Mouse (Mus musculus): ENCODE data around the gene Apba2. TPM values are rescaled to one million over a fixed set of nuclear protein-coding genes. Genes with fewer than 3 reads are reported as not detected.

Apba2 gene
- polyA plus RNA-seq, 1 experiment from 2014 or later: 67.6 TPM

GRCm38 (mm10) chr7:64503641-64504040 lies 2.1 kb downstream of the Apba2 start:
- H3K4me3 ChIP-seq (ENCODE audit: low read depth, low read length): 0 out of 2 replicates have a peak overlapping the region, but pooled peaks have one; percentile 79
- H3K27ac ChIP-seq (ENCODE audit: low read depth, low read length): no peak overlapping the region
- 84% methylated on average over 6 of the region's 6 CpGs for WGBS
- H3K4me1 ChIP-seq (replicated peaks; ENCODE audit: control insufficient read depth, insufficient read depth, low read length): peaks cover 3% of the 10 kb centered on the region; the same call in 1 of the 2 replicates
- no peak for DNase-seq (ENCODE audit: low spot score)
- no peaks in the 10 kb centered on the region for H3K9me3 ChIP-seq (ENCODE audit: control insufficient read depth, low read length)
- no peak overlapping the region for H3K9ac ChIP-seq (ENCODE audit: low read length)
- H3K27me3 ChIP-seq (ENCODE audit: control insufficient read depth, insufficient read depth, low read length): peaks cover 5% of the 10 kb centered on the region
- ATAC-seq (replicated peaks; ENCODE audit: low FRiP score): no peak
- H3K4me2 ChIP-seq (ENCODE audit: low read depth, low read length, severe bottlenecking): peak overlapping the region; percentile 83; the same call in 1 of the 2 replicates
- H3K36me3 ChIP-seq (ENCODE audit: control insufficient read depth, insufficient read depth, low read length): no peaks in the 10 kb centered on the region

DNA sequence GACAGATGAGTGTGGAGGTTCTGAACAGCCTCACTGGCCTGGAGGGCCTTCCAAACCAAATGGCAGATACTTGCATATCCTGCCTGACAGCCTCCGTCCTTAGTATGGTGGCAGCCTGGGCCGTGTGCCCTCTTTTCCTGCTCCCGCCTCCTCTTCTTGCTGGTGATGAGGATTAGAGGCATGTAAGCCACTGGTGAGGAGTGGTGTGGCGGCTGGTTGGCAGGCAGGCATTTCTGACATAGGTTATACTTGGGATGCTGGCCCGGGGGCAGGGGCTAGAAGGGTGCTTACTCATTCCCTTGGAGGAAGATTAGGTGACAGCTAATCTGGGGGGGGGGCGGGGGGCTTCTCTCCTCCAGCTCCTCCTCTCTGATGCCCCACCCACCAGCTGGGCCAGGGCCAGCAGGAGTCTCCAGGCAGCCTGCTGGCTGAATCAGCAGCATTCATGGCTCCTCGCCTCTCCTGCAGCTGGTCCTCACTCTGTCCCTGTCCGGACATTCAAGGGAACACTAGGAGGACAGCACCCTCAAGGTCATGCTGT lies 3.3 kb downstream of the Apba2 start:
- no peak overlapping the region for H3K9ac ChIP-seq (ENCODE audit: low read length)
- H3K9me3 ChIP-seq (ENCODE audit: control insufficient read depth, low read length): no peaks in the 10 kb centered on the region
- 28% methylated on average over 8 of the region's 8 CpGs for WGBS

DNA sequence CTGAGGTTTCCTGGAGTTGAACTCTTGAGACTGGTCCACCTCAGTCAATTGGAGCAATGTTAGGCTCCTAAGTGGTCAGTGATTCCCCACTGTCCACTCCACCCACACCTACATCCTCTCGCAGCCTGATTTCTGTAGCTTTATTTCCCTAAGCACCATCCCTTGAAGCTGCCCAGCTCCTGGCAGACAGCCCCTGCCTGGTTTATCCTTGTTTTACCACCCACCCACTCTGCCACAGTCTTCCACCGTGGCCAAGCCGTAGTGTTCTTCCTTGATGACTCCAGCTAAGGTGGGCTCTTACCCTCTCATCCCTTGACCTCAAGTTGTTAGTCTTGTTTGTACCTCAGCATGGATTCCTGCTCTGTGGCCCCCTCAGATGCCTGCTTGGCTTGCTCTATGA lies 4.1 kb downstream of the Apba2 start:
- DNase-seq (ENCODE audit: low spot score): no peak
- Histone ChIP-seq H3K27ac (ENCODE audit: low read depth, low read length) (no peak overlapping the region), H3K4me2 (ENCODE audit: low read depth, low read length, severe bottlenecking) (no peak overlapping the region), H3K4me1 (replicated peaks; ENCODE audit: control insufficient read depth, insufficient read depth, low read length) (peaks cover 3% of the 10 kb centered on the region; the same call in 1 of the 2 replicates), H3K27me3 (ENCODE audit: control insufficient read depth, insufficient read depth, low read length) (peaks cover 5% of the 10 kb centered on the region), H3K4me3 (ENCODE audit: low read depth, low read length) (no peak overlapping the region), H3K9me3 (ENCODE audit: control insufficient read depth, low read length) (no peaks in the 10 kb centered on the region), H3K36me3 (ENCODE audit: control insufficient read depth, insufficient read depth, low read length) (no peaks in the 10 kb centered on the region), H3K9ac (ENCODE audit: low read length) (no peak overlapping the region)
- WGBS: 91% methylated on average over 3 of the region's 3 CpGs
- ATAC-seq (replicated peaks; ENCODE audit: low FRiP score): no peak

More for the DNA sequence above, 3.3 kb downstream of the Apba2 start:
- H3K4me2 ChIP-seq (ENCODE audit: low read depth, low read length, severe bottlenecking): no peak overlapping the region
- DNase-seq (ENCODE audit: low spot score) (peak; percentile 56), ATAC-seq (replicated peaks; ENCODE audit: low FRiP score) (no peak)
- H3K4me3 ChIP-seq (ENCODE audit: low read depth, low read length): no peak overlapping the region
- H3K36me3 ChIP-seq (ENCODE audit: control insufficient read depth, insufficient read depth, low read length): no peaks in the 10 kb centered on the region
- H3K27ac ChIP-seq (ENCODE audit: low read depth, low read length): no peak overlapping the region
- peaks cover 3% of the 10 kb centered on the region; the same call in 1 of the 2 replicates for H3K4me1 ChIP-seq (replicated peaks; ENCODE audit: control insufficient read depth, insufficient read depth, low read length)
- H3K27me3 ChIP-seq (ENCODE audit: control insufficient read depth, insufficient read depth, low read length): peaks cover 5% of the 10 kb centered on the region

DNA sequence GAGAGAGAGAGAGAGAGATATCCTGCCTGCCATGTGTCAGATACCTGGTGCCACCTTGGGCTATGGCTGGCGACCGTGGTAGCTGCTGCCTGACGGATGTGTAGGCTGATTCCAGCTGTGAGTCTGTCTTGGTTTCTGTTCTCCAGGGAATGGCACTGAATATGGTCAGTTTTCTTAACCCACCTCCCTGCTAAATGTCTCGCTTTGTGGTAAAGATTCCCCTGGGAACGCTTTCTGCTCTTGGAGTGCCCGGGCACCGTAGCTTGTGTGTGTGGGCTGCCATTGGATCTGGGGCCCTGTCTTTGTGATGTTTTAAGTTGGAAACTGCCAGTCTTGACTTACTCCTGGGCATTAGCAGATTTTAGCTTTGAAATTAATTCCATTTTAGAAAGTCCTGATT lies 7.3 kb downstream of the Apba2 start:
- no peak overlapping the region for H3K9ac ChIP-seq (ENCODE audit: low read length)
- H3K4me2 ChIP-seq (ENCODE audit: low read depth, low read length, severe bottlenecking): no peak overlapping the region
- H3K36me3 ChIP-seq (ENCODE audit: control insufficient read depth, insufficient read depth, low read length): no peaks in the 10 kb centered on the region
- WGBS: 85% methylated on average over 7 of the region's 7 CpGs
- no peak overlapping the region for H3K4me3 ChIP-seq (ENCODE audit: low read depth, low read length)
- no peak overlapping the region for H3K27ac ChIP-seq (ENCODE audit: low read depth, low read length)
- no peaks in the 10 kb centered on the region for H3K9me3 ChIP-seq (ENCODE audit: control insufficient read depth, low read length)
- no peak for DNase-seq (ENCODE audit: low spot score)
- no peaks in the 10 kb centered on the region for H3K4me1 ChIP-seq (replicated peaks; ENCODE audit: control insufficient read depth, insufficient read depth, low read length)
- no peak for ATAC-seq (replicated peaks; ENCODE audit: low FRiP score)
- no peaks in the 10 kb centered on the region for H3K27me3 ChIP-seq (ENCODE audit: control insufficient read depth, insufficient read depth, low read length)

- H3K9me3 ChIP-seq (ENCODE audit: control insufficient read depth, low read length): no peaks in the 10 kb centered on the region
- DNase-seq (ENCODE audit: low spot score) (no peak), ATAC-seq (replicated peaks; ENCODE audit: low FRiP score) (no peak)
- H3K27ac ChIP-seq (ENCODE audit: low read depth, low read length): no peak overlapping the region
- no peak overlapping the region for H3K4me3 ChIP-seq (ENCODE audit: low read depth, low read length)
- H3K9ac ChIP-seq (ENCODE audit: low read length): no peak overlapping the region
- H3K4me1 ChIP-seq (replicated peaks; ENCODE audit: control insufficient read depth, insufficient read depth, low read length): no peaks in the 10 kb centered on the region
- no peaks in the 10 kb centered on the region for H3K36me3 ChIP-seq (ENCODE audit: control insufficient read depth, insufficient read depth, low read length)
- no peaks in the 10 kb centered on the region for H3K27me3 ChIP-seq (ENCODE audit: control insufficient read depth, insufficient read depth, low read length)
- H3K4me2 ChIP-seq (ENCODE audit: low read depth, low read length, severe bottlenecking): no peak overlapping the region
- WGBS: 84% methylated on average over 2 of the region's 2 CpGs
Measured at GRCm38 (mm10) chr7:64509911-64510310, 8.4 kb downstream of the Apba2 start.

- H3K27ac ChIP-seq (ENCODE audit: low read depth, low read length): no peak overlapping the region
- no peak for ATAC-seq (replicated peaks; ENCODE audit: low FRiP score)
- no peaks in the 10 kb centered on the region for H3K36me3 ChIP-seq (ENCODE audit: control insufficient read depth, insufficient read depth, low read length)
- no peak overlapping the region for H3K9ac ChIP-seq (ENCODE audit: low read length)
- H3K4me1 ChIP-seq (replicated peaks; ENCODE audit: control insufficient read depth, insufficient read depth, low read length): no peaks in the 10 kb centered on the region
- H3K27me3 ChIP-seq (ENCODE audit: control insufficient read depth, insufficient read depth, low read length): no peaks in the 10 kb centered on the region
- no peaks in the 10 kb centered on the region for H3K9me3 ChIP-seq (ENCODE audit: control insufficient read depth, low read length)
- 91% methylated on average over 8 of the region's 8 CpGs for WGBS
- H3K4me2 ChIP-seq (ENCODE audit: low read depth, low read length, severe bottlenecking): no peak overlapping the region
- DNase-seq (ENCODE audit: low spot score): no peak
- no peak overlapping the region for H3K4me3 ChIP-seq (ENCODE audit: low read depth, low read length)
Measured at GRCm38 (mm10) chr7:64510526-64511210, 9.2 kb downstream of the Apba2 start.

DNA sequence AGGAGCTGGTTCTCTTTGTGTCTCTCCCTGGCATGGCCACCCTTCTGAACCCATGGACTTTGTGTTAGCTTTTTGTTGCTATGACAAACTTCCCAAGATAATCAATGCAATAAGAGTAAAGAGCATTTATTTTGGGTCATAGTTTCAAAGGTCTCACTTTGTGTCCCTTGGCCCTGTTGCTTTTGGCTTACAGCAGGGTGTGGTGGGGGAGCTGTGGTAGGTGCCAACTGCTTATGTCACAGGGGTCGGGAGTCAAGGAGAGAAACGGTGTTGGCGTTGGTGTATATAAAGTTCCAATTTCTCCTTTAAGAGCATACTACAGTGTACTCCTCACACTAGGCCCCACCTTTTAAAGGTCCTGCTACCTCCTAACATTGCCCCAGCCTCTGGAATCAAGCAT lies 12.1 kb downstream of the Apba2 start:
- Histone ChIP-seq H3K4me2 (ENCODE audit: low read depth, low read length, severe bottlenecking) (no peak overlapping the region), H3K4me3 (ENCODE audit: low read depth, low read length) (no peak overlapping the region), H3K36me3 (ENCODE audit: control insufficient read depth, insufficient read depth, low read length) (no peaks in the 10 kb centered on the region), H3K27me3 (ENCODE audit: control insufficient read depth, insufficient read depth, low read length) (no peaks in the 10 kb centered on the region), H3K27ac (ENCODE audit: low read depth, low read length) (no peak overlapping the region), H3K9ac (ENCODE audit: low read length) (no peak overlapping the region), H3K9me3 (ENCODE audit: control insufficient read depth, low read length) (no peaks in the 10 kb centered on the region), H3K4me1 (replicated peaks; ENCODE audit: control insufficient read depth, insufficient read depth, low read length) (no peaks in the 10 kb centered on the region)
- DNase-seq (ENCODE audit: low spot score) (no peak), ATAC-seq (replicated peaks; ENCODE audit: low FRiP score) (no peak)
- 100% methylated on average over 3 of the region's 3 CpGs for WGBS

- H3K4me3 ChIP-seq (ENCODE audit: low read depth, low read length): no peak overlapping the region
- 91% methylated on average over 3 of the region's 3 CpGs for WGBS
- H3K27me3 ChIP-seq (ENCODE audit: control insufficient read depth, insufficient read depth, low read length): no peaks in the 10 kb centered on the region
- H3K9me3 ChIP-seq (ENCODE audit: control insufficient read depth, low read length): no peaks in the 10 kb centered on the region
- H3K4me1 ChIP-seq (replicated peaks; ENCODE audit: control insufficient read depth, insufficient read depth, low read length): no peaks in the 10 kb centered on the region
- ATAC-seq (replicated peaks; ENCODE audit: low FRiP score) (no peak), DNase-seq (ENCODE audit: low spot score) (no peak)
- no peak overlapping the region for H3K4me2 ChIP-seq (ENCODE audit: low read depth, low read length, severe bottlenecking)
- no peak overlapping the region for H3K27ac ChIP-seq (ENCODE audit: low read depth, low read length)
- no peaks in the 10 kb centered on the region for H3K36me3 ChIP-seq (ENCODE audit: control insufficient read depth, insufficient read depth, low read length)
- H3K9ac ChIP-seq (ENCODE audit: low read length): no peak overlapping the region
Measured at GRCm38 (mm10) chr7:64515280-64515679, 13.8 kb downstream of the Apba2 start.

DNA sequence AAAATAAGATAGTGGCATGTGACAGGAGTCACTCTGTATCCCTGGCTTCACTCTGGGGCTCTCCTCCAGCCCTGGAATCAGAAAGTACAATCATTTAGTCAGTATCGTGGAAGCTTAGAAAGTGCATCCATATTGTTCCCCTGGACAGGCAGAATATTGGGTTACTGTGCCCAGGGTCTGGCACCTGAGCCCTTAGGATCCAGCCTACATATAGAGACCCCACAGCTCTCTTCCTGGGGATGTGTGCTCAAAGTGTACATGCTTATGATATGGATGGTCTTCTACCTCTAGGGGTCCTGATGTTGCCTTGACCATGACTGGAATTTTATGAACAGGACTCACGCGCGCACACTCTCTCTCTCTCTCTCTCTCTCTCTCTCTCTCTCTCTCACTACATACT lies 14.4 kb downstream of the Apba2 start:
- H3K4me1 ChIP-seq (replicated peaks; ENCODE audit: control insufficient read depth, insufficient read depth, low read length): no peaks in the 10 kb centered on the region
- H3K27ac ChIP-seq (ENCODE audit: low read depth, low read length): no peak overlapping the region
- ATAC-seq (replicated peaks; ENCODE audit: low FRiP score) (no peak), DNase-seq (ENCODE audit: low spot score) (no peak)
- 95% methylated on average over 4 of the region's 4 CpGs for WGBS
- no peak overlapping the region for H3K9ac ChIP-seq (ENCODE audit: low read length)
- H3K4me3 ChIP-seq (ENCODE audit: low read depth, low read length): no peak overlapping the region
- no peaks in the 10 kb centered on the region for H3K9me3 ChIP-seq (ENCODE audit: control insufficient read depth, low read length)
- no peaks in the 10 kb centered on the region for H3K27me3 ChIP-seq (ENCODE audit: control insufficient read depth, insufficient read depth, low read length)
- no peak overlapping the region for H3K4me2 ChIP-seq (ENCODE audit: low read depth, low read length, severe bottlenecking)
- H3K36me3 ChIP-seq (ENCODE audit: control insufficient read depth, insufficient read depth, low read length): no peaks in the 10 kb centered on the region

Measured in forebrain, embryonic 11.5 days (tissue).